Mouse (Mus musculus) megakaryocyte-erythroid progenitor cell, adult 5-6 weeks (primary cell): ENCODE measurements at regions not wholly inside any gene's neighbourhood (a gene's known extent, or its start where the extent isn't known, plus 50 kb on each side); places are given as distances from the start of the nearest gene placed in this dataset.

ENCODE experiments used
- ATAC-seq: replicated peaks from 2 replicates; pipeline ENCODE4 v1.8.0; 2016; ENCODE audit warnings: mild to moderate bottlenecking, inconsistent platforms; ENCODE audit not compliant: severe bottlenecking, poor library complexity, low FRiP score, low TSS enrichment

DNA sequence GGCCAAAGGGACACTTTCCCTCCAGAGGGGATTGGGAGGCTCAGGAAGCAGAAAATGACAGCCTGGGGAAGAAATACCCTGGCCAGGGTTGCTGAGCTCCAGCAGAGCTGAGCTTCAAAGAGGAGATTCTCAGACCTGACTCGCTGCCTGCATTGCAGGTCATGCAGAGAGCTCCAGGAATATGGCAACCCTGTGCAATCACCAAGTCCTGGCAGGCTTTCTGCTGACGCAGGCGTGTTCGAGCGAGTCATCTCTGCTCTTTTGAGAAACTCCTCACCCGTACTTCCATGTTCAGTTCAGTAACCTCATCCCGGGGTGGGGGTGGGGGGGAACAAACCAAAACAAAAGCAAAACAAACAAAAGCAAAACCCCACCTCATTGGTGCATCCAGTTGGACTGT lies 89.9 kb upstream of the Spin1 start:
- no peak for ATAC-seq

DNA sequence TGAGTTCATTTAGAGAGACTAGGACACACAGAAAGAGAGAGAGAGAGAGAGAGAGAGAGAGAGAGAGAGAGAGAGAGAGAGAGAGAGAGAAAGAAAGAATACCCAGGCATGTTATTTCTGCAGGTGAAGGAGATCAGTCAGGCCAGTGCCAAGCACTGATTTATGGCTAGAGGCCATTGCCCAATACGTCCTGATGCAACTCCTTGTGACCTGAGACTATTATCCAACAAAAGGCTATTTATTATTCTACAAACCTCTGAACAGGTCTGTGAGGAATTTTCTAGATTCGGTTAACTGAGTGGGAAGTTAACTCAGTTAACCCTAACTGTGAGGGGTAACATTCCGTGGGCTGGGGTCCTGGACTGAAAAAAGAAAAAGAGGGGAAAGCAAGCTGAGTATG lies 84.5 kb upstream of the Spin1 start:
- ATAC-seq, result no peak

DNA sequence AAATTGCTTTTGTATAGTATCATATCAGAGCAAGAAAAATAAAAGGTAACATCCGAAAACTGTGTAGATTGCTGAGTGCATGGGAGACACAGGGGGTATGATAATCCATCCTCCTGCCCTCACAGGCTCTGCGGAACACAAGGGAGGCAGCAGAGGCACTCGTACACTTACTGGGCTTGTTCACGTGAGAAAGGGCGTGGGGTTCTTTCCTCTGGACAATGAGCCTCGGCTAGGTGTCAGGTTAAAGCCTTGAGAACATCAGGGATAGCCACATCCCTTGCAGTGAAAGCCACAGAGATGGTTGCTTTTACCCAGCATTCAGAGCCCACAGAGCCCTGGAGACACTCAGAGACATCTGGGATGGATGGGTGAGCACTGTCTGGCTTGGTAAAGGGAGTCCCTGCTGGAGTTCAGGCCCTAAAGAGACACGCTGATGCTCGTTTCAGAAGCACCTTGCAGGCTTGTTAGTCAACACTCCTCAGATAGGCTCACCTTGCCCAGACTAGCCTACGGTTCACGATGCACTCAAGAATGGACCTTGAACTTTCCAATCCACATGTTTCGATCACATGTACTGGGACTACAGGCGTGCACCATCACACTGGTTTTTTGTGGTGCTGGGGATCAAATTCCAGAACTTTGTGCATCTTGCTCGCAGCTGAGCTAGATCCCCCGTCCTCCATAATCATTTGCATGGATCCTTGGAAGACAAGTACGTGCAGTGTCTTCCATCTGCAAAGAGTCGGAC lies 83.5 kb upstream of the Spin1 start:
- ATAC-seq, result no peak

DNA sequence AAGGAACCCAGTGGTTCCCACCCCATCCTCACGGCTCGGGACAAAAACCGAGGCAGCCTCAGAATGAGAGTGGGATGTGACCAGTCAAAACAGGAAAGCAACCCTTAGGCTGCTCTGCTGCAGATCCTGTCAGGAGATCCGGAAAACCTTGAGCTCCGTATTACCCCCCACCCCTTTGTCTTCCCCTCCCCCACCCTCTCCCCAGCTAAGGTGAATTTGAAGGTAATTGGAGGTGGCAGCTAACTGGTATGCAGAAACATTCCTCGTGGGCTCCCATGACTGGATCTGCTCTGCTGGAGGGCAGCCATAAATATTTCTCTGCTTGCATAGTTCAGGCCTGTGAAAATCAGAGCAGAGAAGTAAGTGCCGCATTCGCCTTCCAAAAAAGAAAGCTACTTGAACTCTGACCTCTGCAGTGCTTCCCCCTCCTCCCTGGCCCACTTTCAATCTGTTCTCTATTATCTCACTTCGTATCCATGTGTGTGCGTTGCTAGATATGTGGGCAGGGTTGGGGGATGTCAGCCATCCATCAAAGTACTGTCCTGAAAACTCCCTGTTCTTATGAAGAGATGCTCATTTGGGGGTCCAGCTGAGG lies 82.9 kb upstream of the Spin1 start:
- no peak for ATAC-seq

DNA sequence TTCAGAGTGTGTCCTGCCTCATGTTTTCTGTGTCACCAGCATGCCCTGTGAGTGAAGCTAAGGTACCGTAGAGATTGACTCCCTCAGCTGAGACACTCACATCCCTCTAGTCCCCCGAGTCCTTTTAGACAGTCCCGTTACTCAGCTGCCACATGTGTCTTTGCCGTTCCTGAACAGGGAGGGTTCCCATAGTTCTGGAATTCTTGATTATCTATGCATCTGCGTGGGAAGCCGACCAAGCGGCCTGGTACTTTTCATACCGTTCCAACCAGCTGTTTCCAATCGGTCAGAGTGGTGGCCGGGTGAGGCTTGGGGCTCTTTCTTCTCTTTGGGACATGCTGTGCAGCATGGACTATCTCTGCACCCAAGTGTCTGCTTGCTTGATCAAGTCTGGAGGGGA lies 82.3 kb upstream of the Spin1 start:
- ATAC-seq, result no peak

DNA sequence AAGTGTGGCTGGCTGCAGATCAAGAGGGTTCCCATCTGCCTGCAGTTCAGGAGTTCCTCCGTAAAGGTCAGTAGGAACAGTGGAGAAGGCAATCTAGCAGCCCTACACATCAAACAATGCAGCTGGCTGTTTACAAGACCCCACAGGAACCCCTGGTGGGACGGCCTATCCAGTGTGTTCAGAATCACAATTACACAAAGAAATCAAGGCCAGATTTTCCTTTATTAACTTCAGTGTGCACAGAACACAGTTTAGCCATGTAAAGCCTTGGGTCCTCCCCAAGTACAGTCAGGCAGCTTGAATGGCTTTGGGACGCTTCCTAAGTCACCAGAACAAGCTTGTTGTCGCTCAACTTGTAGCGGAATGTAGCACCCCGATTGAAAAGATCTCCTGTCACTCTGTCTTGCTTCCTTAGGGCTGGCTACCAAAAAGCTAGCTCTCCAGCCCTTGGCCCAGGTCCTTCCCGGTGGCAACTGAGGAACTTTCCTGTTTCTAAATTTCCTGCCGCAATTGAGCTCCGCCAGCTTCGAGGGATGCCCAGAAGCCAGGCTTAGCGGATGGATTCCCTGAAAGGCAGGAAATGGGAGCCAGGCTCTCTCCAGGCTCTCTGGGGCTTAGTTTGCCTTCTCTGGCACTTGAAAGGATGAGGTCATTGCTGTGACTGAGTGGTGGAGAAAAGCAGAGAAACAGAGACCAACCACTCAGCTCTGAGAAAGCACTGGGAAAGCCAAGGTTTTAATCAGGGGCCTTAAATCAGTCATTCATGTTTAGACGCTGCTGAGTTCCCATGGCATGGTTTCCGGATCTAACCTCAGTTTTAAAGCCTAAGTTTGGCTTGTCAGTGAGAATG lies 78.1 kb upstream of the Spin1 start:
- ATAC-seq, result no peak

DNA sequence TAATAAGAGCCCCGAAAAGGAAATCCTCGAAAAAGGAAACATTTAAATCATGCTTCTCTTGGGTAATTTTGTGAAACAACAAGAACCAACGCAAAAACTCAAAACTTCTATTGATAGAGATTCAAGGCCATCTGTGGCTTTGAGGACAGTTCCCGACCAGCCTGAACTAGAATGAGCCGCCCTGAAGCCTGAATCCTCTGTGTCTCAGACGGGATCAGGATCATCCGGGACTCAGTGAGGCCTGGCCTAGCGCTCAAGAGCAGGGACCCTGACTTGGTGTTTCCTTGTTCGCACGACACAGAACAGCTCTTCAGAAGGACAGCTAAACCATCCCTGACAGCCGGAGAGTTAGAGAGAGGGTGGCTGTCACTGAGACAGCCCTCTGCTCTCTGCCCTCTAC lies 77.4 kb upstream of the Spin1 start:
- no peak for ATAC-seq

DNA sequence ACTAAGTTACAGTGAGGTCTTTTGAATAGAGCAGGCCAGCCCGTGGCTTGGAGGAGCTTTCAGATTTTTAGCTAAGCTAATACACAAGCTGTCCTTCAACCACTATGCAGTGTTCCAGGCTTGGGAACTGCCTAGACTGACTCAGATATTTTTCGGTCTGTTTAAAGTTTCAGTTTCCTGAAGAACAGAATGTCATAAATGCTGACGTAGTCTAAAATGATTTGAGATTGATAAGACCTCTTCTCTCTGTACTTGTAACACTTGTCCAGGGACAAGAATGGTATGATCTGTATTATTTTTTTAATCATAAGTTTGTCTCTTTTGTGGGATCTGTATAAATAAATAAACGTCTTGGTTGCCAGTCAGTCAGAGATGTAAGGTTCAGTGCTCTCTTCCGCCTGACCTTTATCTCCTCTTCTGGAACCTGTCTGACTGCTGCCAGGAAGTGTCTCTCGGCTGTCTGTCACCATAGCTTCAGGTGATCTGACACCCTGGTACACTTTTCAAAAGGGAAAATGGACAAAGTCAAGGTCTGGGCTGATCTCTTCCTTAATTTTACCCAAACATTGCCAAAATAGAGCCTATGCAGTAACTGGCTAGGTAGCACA lies 74.3 kb upstream of the Spin1 start:
- no peak for ATAC-seq

DNA sequence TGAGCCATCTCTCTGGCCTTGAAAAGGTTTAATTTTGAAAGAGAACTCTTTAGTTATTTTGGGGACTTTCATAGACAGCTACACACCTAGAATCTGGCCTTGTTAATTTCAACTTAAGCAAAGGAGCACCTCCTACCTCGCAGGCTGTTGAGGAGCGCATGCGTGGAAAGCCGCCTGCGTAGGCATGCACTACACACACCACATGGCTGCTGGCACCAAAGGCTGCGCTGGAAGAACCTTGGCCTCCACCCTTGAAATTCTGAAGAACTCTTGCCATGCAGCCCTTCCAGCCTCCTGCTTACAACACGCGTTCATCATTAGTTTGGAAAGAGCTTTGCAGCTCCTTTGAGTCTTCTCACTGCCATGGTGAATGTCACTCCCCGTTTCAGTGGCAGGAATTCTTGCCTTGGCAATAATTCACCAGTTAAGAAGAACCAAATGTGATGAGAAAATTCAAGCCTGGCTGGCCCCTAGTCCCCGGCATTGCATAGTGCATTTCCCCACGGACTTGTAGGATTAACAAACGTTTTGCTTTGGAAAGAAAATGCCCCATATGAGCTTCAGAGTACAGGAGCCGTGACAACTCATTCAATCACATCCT lies 62.7 kb upstream of the Spin1 start:
- ATAC-seq, result no peak

DNA sequence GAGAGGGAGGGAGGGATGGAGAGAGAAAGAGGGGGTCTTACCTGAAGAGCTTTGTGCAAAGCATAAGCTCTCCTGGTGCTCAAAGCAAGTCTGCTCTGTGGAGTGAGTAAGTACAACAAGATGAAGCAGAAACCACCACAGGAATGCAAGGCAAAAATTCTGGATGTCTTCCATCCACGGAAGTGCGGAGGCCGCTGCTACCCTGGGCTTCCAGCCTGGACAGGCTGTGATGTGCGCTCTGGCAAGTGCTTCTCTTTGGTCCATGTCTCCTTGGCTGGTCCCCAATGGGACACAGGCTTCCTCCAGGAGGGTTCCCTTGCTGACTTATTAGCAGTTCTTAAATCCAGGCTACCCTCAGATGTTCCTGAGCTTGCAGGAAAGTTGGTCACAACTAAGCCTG lies 61.7 kb upstream of the Spin1 start:
- ATAC-seq, result no peak

DNA sequence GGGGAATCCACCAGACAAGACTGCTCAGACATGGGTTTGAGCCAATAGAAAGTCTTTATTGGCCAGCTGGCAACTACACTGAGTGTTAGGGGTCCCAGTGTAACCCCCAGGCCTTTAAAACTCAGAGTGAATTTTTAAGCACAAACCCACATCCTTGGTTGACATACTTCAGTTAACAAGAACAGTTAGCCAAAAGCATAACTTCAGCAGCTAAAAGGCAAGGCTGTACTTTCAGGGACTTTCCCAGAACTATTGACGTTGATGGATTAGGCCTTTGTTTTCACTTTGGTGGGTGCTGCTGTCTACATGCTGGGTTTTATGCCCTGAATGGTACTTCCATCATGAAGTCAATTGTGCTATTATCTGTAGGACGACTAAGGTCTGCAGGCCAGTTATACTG lies 59.6 kb upstream of the Spin1 start:
- no peak for ATAC-seq

DNA sequence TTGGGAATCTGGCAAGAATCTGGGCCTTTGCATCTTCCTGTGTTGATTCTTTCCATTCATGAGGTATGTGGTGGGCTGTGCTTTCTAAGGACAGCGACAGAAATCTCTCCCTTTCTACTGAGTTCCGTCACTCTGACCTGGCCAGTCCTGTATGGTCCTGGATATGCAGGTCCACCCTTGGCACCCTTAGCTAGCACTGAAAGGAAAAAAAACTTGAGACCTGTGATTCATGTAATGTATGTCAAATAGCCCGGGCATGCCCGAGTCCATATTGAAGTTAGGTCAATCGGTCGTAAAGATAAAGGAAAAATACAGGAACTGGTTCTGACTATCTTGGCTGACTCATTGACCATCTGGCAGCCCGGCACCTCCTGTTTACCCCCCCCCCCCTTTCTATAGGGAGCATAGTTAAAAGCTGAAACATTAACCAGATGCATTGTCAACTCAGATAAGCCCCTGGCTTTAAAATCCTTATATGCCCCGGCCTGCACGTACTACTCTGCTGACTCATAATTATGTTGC lies 57.7 kb upstream of the Spin1 start:
- ATAC-seq, result no peak
